Mouse (Mus musculus): ENCODE data around the gene Gm47841.

Gm47841 gene

GRCm38 (mm10) chr15:101047194-101047555, at the start of gene Gm47841:
Gene Gm47841 (minus strand): TSS chr15:101047397.
- DNase-seq (ENCODE audit: extremely low spot score, low read depth, low spot score) = no peak

- DNase-seq (ENCODE audit: extremely low spot score, low read depth, low spot score) = no peak
These were observed 48.2 kb upstream of the Gm47841 start for GRCm38 (mm10) chr15:101095392-101095791.

DNA sequence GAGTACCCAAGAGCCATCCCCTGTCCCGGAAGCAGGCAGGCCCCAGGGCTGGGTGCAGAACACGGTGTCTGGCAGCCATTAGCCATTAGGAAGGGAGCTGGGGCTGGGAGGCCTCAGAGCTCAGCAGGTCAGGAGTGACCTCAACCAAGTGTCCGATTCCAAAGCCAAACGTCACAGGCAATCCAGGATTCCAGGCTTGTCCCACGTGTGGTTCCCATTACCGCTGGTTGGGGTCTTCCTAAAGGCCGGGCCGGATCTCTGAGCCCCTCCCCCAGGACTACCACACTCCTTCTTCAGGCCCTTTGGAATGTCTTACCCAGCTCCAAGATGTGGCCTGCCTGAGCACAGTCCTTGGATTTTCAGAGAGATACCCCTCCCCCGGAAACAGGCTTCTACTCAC, 47.8 kb upstream of the Gm47841 start:
- DNase-seq (ENCODE audit: extremely low spot score, low read depth, low spot score) = no peak

DNA sequence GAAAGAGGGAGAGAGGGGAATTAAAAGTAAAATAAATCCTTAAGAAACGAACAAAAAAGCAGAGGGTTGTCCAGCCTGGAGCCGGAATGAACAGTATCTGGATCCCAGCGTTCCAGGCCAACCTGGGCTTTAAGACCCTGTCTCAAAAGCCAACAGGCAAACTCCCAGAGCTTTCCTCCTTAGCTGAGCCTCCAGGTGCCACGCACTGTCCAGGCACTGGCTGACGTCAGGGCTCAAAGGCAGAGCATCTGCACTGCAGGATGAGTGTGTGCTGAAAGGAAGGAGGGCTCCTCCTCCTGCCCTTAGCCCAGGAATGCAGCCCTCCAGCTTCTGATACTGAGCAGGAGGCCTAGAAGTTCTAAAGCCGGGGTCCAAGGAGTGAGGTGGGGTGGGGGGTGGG, 46.8 kb upstream of the Gm47841 start:
- DNase-seq (ENCODE audit: extremely low spot score, low read depth, low spot score) = no peak

DNA sequence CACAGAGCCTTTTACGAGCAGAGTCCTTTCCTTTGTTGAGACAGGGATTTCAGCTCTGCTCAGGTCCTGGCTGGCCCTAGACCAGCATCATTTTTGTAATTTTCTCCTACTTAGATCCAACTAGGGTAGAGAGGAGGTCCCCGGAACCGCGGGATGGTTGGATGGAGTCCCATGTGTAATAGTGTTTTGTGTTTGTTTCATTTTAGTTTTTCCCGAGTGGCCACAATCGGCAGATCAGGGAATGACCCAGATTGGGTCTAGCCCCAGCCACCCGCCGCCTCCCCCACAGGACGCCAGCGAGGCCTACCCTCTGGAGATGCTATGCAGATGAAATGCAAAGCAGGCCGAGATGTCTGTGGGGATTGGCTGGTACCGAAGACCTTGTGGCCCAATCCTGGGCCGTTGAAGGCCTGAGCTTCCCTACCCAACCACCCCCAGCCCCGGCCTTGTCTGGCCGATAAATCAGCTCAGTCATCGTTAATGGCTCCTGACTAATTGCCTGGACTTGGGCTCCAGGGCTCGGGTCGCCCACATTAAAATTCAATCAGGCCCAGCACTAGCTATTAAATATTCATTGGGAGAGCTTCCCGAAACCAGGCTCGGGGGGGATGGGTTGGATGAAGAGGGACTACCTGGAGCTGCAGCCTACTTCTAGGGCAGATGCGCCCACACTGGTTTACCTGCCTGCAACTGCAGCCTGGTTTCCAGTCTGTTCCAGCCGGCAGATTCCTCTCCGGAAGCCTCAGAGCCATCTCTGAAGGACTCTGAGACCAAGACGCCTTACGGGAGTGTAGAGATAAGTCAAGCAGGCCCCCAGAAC, 45.8 kb upstream of the Gm47841 start:
- no peak for DNase-seq (ENCODE audit: extremely low spot score, low read depth, low spot score)

DNA sequence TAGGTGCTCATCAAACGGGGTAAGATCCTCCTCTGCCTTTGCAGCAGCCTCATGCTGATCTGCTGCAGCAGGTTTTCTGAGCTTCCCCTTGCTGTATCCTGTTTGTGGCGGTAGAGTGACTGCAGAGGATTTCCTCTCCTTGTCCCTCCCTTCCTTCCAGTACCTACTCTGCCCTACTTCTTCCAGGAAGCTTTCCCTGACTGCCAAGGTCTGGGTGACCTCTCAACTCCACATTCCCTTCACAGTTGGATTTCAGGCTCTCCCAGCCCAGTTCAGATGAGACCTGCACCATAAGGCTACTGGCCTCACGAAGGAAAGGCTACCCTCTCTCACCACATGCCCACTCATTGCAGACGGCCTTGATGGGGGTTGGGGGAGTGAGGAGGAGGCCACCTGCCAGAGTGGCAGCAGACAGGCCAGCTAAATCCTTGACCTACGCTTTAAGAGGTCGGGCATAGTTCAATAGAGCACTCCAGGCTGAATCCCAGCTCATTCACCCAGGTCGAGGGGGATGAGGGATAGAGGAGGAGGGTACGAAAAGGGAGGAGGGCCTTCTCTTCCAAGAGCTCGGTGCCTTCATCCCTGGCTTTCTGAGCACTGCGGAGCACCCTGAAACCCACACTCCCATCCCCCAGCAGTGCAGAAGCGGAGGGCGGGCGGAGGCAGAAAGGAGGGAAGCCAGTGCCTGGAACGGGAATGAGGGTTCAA, 45.1 kb upstream of the Gm47841 start:
- no peak for DNase-seq (ENCODE audit: extremely low spot score, low read depth, low spot score)

DNA sequence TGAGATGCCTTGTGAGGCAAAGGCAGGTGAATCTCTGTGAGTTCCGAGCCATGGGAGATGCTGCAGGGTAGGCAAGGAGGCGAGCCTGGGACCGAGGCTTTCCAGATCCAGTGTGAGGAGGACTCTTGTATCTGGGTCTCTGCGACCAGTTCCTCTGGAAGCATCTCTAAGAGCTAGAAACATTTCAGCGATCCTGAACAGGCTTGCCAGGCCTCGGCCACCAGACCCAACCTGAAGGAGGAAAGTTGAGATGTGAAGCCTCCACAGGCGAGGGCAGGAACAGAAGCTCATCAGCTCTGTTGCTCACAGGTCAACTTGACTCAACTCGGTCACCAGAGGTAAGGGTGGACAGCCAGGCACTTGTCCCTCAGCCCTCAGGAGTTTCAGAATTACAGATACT, 44.4 kb upstream of the Gm47841 start:
- DNase-seq (ENCODE audit: extremely low spot score, low read depth, low spot score) = no peak

DNA sequence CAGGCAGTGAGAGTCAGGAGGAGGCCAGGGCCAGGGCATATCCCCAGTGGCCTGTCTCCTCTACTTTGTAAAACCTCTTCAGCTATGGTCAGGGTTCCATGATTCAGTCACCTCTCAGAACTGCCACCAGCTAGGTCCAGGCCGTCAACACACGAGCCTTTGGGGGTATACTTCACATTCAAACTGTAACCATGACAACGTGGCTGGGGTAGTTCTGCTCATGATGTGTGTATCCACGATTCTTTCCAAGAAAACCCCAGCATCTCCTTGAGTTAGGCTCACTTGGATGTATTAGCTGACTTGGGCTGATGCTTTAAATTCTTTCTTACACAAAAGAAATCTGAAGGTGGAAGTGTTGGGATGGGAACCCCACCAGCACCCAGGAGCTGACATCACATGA, 41.1 kb upstream of the Gm47841 start:
- DNase-seq (ENCODE audit: extremely low spot score, low read depth, low spot score) = no peak

GRCm38 (mm10) chr15:101086956-101087355, 39.8 kb upstream of the Gm47841 start:
- DNase-seq (ENCODE audit: extremely low spot score, low read depth, low spot score) = no peak

DNA sequence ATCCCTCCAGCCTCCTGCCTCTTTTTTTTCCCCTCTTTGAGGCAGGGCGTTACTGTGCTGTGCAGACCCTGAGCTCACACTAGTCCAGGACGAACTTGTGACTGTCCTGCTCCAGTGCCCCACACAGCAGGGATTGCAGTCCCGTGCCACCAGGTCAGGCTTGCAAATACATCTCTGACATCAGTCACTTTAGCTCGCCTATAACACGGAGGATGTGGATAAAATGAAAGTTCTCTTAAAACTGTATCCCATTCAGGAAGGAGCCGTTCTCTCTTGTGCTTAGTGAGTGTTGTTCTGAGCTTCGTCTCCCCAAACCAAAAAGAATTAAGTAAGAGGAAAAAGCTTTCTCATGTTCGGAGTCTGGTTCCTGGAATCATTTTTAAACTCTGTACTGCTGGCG, 39.3 kb upstream of the Gm47841 start:
- DNase-seq (ENCODE audit: extremely low spot score, low read depth, low spot score) = no peak

- no peak for DNase-seq (ENCODE audit: extremely low spot score, low read depth, low spot score)
These were observed 37.3 kb upstream of the Gm47841 start for GRCm38 (mm10) chr15:101084499-101084898.

DNA sequence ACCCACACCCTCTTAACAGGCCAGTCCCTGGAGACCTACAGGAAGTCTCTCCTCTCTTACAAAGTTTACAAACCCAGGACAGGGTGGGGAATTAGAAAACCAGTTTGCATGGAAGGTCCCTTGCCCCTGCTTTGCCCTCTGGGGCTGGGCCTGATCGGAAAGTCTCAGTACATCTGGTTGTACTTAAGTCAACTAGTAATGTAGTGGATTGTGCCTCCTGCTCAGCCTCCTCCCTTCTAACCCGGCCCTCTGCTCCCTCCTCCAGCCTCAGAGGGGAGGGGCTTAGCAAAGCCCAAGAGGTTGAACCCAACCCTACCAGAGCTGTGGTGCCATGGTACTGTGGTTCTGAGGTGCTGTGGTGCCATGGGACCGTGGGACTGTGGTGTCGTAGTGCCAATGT, 35.0 kb upstream of the Gm47841 start:
- no peak for DNase-seq (ENCODE audit: extremely low spot score, low read depth, low spot score)

- no peak for DNase-seq (ENCODE audit: extremely low spot score, low read depth, low spot score)
These were observed 33.9 kb upstream of the Gm47841 start for GRCm38 (mm10) chr15:101081035-101081548.

- DNase-seq (ENCODE audit: extremely low spot score, low read depth, low spot score) = no peak
These were observed 32.9 kb upstream of the Gm47841 start for GRCm38 (mm10) chr15:101080031-101080520.

GRCm38 (mm10) chr15:101078731-101079156, 31.5 kb upstream of the Gm47841 start:
- no peak for DNase-seq (ENCODE audit: extremely low spot score, low read depth, low spot score)

GRCm38 (mm10) chr15:101077813-101078730, 30.9 kb upstream of the Gm47841 start, which contains the start of gene Fignl2:
Gene Fignl2 (minus strand): TSS chr15:101078567.
- DNase-seq (ENCODE audit: extremely low spot score, low read depth, low spot score) = no peak

- no peak for DNase-seq (ENCODE audit: extremely low spot score, low read depth, low spot score)
These were observed 30.0 kb upstream of the Gm47841 start for GRCm38 (mm10) chr15:101077001-101077812.

DNA sequence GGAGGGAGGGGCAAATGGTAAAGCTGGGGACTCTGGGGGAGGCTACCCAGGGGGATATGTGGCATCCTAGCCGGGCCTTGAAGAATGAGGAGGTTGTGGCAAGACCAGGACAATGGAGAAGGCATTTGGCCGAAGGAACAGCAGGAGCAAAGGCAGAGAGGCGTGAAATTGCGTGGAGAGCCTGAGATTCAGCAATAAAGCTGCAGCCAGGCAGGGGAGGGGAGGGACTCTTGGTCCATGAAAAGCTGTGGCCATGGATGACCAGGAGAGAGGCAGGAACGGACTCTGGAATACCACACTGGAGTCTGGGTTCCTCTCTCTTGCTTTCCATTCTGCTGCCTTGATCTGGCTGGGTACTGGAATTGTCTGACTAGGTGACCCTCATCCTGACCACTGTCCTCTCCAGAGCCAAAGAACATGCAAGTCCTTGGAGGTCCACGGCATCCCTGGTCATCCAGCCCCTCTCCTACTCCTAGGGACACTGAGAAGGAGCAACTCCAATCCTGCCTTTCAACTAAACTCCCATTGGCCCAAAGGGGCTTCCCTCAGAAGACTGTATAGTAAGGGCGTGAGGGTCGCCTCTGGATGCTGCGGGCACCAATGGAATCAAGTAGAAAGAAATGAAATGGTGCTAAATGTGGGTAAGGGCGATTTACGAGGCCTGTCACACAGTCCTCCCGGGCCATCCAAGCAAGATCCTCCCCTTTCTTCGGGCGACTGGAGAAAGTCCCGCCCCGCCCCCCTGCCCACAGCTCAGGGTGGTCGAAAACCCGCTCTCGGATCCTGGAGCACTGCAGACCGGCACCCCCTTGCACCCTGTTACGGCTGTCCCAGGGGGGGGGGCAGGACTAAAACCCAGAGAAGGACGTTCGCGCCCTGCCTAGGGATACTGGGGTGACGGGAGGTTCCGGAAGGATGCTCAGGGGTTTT, 29.1 kb upstream of the Gm47841 start:
- no peak for DNase-seq (ENCODE audit: extremely low spot score, low read depth, low spot score)

DNA sequence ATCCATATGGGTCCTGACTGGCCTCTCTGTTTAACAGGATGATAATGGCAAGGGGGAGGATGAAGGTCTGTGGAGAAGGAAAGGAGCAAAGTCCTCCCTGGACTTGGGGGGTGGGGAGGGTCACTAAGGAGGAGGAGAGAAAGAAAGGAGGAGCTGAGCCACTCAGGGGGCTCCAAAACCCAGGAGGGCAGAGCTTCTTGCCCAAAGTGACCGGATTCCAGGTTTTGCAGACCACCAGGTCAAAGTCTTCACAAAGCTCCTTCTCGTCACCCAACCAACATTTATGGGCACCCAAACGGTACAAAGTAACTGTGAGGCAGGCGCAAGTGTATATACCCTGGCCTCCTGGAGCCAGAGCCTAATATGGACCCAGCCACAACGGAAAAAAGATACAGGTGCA, 28.5 kb upstream of the Gm47841 start:
- no peak for DNase-seq (ENCODE audit: extremely low spot score, low read depth, low spot score)

All from hindlimb bud, embryonic 11.5 days (tissue).